Mouse (Mus musculus) heart, adult 11 months (tissue): ENCODE data around the gene Dab2ip.

ENCODE experiments used
- DNase-seq: peaks from one replicate; pipeline ENCODE4 v3.0.0; 2022

Gene Dab2ip

DNA sequence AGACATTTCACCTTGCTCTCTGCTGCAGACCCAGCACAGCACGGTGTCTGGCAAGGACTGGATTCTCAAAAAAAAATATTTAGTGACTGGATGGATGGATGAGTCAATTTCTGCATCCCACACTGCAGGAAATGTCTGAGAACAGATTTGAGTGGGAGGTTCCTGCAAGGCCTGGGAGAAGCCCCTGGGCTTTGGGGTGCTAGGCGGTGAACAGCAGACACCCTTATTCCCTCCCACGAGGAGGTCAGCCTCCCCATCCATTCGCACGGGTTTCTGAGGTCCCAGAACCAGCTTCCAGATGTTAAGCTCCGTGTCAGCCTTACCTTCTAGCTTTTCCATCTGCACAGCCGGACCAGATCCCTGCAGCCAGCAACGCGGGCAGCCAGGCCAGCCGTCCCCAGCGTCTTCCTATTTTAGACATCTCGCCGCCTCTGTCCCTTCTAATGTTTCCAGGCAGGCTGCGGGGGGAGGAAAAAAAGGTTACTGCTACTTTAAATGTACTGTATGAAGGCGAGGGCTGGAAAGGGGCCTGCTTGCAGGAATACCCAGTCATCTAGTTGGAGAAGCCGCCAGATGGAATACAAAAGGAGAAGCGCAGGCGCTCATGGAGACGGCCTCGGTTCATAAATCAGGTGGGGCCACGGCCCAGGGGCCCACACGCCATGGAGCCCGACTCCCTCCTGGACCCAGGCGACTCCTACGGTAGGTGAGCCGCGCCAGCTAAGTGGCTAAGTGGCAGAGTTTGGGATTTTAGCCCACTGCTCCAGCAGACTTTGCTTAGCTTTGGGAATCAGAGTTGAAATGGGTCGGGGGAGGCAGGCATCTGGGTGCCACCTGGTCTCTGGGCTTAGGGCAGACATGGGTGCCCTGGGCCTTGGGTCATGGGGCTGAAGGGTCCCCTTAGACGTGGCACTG is at the start of gene Dab2ip:
Gene Dab2ip (plus strand): TSS at position 356 of the 915 bp plus-strand sequence.
- DNase-seq: peak; percentile 93

DNA sequence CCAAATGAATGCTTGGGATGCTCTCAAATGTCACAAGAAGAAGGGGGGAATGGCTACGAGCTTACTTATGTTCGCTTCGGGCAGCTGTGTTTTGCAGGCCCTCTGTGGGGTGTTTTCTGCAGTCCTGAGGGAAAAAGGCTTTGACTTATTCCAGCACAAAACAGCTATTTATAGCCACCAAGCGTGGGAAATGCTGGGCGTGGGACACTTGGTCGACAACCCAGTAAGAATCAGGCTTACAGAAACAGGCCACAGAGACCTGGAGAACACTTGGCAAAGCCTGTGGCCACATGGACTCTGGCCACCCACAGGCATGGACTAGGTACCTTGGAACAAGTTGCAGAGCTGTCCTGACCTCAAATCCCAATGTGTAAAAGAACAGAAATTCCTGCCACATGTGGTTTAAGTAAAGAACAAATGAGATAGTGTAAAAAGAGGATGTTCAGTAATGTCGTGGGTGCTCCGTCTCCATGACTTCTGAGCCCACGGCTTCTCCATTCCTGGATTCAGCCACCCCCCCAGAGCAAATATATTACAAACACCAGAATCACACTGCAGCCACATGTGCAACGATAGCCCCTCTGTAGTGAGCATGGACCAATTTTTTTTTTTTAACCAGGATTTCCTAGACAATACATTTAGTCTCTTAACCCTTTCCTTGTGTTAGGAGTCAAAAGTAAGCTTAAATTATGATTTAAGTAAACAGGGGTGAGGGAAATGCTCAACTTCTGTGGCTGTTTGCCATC is 49.3 kb upstream of the Dab2ip start:
- DNase-seq: peak; percentile 99

DNA sequence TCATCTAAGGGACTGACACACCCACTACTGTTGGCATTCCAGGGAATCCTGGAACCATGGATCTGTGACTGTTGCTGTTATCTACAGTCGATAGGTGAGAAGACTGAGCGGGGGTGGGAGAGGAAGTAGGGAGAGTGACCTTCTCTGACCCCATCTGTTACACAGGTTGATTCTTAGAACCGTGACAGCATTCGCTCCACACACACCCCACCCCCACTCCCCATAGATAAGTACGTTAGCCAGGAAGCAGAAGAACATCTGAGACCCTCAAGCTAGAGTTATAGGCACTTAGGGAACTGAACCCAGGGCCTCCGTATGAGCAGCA is 48.8 kb upstream of the Dab2ip start:
- DNase-seq: no peak

DNA sequence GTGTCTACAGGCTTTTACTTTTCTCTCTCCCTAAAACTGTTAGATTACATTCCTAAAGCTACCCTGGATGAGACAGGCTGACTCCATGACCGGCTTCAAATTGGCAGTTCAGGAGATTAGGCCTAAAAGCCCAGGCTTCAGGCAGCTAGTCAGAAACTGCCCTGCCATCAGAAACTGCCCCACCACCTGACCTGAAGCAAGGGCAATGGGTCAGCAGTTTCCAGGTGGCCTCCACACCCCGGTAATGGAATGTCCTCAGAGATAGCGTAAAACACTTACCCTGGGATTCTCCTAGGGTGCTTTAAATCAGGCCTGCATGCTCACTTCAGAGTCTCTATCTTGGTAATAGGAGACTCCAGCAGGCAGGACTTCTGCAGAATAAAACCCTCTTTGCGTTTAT is 48.2 kb upstream of the Dab2ip start:
- DNase-seq: no peak

DNA sequence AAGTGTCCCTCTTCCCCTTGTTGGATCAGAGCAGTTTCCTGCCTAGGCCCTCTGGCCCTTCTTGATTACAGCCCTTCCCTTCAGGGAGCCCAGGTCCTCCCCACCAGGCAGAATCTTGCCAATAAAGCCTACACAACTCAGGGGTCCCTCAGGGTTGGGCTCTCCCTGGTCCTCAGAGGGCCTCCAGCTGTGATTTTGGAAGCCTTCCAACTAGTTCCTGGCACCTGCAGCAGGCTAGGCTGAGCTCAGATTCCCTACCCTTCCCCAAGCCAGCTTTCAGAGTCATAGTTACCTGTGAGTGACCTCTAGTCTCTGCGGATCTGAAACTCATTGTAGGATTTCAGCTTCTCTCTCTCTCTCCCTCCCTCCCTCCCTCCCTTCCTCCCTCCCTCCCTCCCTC is 47.1 kb upstream of the Dab2ip start:
- peak; percentile 96 for DNase-seq

DNA sequence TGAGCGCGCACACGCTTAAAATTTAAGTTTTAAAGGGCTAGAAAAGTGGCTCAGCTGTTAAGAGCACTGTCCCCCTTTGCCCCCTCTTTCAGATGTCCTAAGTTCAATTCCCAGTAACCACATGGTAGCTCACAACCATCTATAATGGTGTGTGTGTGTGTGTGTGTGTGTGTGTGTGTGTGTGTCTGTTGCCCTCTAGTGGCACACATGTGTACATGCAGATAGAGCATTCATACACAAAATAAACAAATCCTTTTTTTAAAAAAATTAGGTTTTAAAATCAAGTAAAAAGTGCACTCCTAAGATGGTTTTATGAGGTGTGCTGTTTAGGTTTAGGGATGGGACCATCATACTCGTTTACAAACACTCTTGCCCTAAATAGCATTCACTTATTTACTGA is 45.8 kb upstream of the Dab2ip start:
- DNase-seq: no peak

DNA sequence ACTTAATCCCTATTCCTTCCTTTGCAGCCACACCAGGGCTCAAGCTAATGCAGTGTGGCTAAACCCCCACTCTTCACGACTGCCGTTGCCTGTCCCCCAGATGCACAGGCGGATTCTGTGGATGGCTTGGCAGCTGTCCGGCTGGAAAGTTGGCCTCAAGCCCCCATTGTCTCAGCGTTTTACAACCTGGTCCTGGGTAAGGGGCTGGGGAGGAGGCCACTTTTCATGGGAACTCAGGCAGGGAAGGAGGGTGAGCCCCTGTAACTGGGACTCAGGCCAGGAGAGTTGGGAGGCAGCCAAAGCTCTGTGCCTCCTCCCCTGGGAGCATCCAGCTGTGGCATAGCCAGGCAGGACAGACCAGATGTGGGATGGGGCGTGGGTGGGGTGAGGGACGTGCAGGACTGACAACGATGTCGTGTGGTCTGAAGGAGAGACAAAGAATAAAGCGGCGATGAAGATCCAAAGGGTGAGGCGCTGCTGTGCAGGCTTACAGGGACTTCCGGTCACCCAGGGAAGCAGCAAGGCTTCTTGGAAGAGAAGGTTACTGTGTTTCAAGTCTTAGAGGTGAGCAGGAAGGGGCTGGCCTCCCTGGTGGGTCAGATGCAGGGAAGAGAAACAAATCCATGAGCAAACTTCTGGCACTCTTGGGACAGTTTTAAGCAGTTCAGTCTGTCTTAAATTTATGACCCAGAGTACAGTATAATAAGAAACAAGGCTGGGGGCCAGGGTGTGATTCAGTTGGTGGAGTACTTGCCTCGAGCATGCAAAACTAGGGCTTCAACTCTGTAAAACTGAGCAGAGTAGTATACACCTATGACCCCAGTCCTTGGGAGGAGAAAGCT is 43.8 kb upstream of the Dab2ip start:
- DNase-seq: peak; percentile 99

DNA sequence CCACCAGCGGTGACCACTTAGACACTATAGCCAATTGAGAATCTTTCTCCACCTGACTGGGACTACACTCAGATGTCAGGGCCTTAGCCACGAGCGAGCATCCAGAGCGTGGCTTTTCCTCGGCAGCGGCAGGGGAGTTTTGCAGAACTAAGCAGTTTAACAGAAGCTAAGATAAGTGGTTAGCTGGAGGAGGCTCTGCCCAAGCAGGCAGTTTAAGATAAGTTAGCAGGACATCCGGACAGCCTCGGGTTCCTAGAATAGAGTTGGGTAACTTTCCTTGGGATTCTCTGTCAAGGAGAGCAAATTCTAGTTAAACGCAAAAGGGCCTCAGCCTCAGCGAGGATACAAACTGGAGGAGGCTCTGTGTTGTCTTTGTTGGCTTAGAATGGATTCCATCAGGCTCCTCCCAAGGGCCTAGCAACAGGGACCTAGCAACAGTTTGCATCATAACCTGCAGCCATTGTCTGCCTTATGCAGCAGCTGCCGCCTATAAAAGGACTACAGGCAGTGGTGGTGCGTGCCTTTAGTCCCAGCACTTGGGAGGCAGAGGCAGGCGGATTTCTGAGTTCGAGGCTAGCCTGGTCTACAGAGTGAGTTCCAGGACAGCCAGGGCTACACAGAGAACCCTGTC is 31.3 kb upstream of the Dab2ip start:
- DNase-seq: peak; percentile 84

DNA sequence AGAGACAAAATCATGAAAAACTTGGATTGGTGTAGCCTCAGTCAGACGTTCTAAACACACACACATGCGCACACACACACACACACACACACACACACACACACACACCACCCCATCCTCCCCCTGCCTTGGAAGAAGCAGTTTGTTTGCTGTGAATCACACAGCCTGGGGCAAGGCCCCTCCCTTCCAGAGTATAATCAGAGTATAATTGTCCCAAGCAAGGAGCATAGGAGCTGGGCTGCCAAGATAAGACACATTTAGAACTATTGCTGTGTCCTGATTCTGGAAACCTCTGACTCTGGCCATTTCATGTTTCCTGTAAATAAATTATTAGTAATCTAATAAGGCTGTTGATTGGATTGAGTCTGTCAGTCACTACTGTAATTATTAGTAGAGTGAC is 29.0 kb upstream of the Dab2ip start:
- no peak for DNase-seq

DNA sequence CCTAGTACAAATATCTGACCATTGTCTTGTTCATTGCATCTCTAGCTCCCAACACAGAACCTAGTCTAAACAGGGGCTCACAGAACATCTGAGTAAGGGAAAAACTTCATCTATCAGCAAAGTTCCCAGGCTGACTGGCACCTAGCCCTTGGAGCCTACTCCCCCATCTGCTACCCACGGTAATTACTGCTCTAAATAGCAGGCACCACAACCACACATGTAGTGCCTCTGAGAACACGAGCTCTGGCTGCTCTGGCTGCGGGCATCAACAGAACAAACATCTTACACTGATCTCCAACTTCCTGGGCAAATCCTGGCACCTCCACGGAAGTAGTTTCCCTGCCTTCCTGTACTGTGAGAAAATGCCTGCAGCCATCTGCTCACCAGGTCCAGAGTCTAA is 28.2 kb upstream of the Dab2ip start:
- DNase-seq: no peak

DNA sequence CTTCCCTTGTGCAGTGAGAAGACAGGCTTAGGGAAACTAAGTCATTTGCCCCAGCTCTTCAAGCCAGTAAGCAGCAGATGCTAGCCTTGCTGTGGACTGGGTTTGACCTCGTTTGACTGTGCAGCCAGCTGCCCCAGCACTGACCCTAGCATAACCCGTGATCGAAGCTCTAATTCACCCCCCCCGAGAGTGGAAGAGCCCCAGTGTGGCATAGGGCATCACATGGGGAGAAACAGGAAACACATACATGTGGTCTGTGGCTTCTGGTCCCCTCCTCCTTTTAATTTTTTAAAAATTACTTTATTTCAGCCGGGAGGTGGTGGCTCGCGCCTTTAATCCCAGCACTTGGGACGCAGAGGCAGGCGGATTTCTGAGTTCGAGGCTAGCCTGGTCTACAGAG is 27.3 kb upstream of the Dab2ip start:
- DNase-seq: no peak

DNA sequence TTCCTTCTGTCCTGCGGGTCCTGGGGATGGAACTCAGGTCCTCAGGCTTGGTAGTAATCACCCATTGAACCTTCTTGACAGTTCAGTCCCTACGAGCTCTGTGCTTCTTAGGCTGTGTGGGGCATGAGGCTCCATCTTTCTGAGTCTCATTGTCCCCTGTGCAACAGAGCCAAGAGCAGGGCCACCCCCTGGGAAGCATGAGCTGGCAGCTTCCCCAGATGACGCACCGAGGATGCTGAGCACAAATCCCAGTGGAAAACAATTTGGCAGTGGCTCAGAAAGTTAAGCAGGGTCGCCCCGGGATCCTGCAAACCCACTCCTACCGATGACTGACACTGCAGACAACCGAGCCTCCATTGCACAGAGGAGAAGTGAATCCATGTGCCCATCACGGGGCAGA is 24.4 kb upstream of the Dab2ip start:
- DNase-seq: peak; percentile 95

DNA sequence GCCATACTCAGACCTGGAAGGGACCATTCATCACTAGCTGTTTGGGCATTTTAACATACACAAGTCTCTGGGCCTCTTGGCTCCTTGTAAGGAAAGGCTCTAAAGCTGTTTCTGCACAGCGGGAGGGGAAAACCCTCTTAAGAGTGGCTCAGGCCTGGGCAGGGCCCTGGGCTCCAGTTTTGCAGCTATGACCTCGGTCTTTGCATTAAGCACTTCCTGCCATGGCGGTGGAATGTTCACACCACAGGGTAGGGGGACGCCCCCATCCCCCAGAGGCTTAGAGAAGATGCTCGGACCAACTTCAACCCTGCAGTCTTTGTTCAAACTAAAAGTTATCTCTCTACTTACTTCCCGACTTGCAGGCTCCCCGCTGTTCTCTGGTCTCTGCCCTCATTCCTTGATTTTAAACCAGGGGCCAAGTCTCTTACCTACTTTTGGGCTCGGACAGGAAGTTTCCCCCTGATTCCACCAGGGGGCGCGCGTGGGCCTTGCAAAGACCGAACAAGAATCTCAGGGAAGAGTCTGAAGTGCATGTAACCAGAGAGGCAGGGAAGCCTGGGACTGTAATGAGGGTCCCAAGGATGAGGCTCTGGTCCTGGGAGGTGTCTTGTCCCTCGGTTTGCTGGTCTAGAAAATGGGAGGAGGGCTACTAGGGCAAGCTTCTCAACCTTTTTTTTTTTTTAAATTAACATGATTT is 18.6 kb upstream of the Dab2ip start:
- peak; percentile 97 for DNase-seq

DNA sequence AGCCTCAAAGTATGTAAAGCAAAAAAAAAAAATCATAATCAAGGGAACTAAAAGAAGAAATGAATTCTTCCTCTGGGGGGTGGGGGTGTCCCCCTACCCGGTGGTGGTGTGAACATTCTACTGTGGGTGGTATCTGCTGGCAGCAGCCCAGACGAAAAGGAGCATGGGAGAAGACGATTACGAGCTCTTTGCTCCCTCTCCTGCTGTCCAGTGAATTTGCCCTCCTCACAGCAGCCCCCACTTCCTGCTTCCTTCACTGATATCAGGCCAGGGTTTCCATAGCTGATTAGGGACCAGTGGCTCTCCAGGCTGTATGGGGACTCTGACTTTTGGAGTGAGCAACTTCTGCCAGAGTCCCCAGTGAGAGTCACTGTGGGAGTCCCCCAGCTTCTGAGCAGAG is 17.3 kb upstream of the Dab2ip start:
- peak; percentile 93 for DNase-seq

DNA sequence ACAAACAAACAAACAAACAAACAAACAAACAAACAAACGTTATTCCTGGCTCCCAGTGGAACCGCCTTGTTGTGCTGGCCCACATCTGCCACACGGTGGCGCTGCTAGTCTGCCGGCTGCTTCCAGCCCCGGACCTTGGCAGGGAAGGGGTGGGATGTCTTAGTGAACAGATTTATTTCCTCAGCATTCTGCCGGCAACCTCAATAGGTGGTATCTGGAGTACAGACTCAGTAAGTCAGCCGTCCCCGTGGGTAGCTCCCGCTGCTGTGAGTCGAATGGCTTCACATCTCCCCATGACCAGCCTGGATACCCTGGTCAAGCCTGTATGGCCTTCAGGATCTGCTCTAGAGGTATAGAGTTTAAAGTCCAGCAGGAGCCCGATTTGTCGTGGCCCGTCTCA is 13.3 kb upstream of the Dab2ip start:
- DNase-seq: peak; percentile 94

DNA sequence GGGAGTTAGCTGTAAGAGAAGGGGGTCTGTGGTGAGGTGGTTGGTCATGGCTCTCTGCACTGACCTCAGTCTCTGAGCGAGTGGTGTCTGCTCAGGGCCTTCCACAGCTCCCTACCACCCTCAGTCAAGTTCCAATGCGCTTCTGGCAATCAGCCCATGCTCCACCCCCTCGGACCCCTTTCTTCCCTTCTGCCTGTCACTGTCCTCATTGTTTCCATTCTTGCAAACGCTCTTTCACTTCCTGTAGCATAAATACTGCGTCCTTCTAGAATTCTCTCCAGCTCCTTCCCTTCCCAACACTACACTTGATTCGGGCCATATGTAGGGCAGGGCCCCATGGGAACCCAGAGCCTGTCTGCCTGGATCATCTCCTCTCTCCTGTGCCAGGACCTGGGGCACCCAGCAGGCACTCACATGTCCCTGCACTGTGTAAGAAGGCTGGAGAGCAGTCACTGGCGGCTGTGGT is 12.9 kb upstream of the Dab2ip start:
- peak; percentile 89 for DNase-seq

DNA sequence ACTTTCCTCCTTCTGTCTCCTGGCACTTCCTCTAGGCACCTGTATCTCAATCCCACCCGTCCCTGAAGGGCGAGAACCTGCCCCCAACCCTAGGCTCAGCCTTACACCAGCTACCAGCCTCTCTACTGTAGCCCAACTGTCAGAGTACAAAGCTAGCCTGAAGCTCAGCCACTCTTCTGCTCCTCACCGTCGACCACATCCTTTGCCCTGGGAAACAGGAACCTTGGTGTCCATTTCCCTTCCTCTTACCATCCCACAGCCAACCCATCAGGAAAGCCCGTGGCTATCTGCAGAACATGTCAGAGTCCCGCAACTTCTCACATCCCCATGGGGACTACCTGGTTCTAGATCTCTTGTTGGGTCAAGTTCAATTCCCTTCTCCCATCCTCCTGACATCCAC is 11.6 kb upstream of the Dab2ip start:
- no peak for DNase-seq

DNA sequence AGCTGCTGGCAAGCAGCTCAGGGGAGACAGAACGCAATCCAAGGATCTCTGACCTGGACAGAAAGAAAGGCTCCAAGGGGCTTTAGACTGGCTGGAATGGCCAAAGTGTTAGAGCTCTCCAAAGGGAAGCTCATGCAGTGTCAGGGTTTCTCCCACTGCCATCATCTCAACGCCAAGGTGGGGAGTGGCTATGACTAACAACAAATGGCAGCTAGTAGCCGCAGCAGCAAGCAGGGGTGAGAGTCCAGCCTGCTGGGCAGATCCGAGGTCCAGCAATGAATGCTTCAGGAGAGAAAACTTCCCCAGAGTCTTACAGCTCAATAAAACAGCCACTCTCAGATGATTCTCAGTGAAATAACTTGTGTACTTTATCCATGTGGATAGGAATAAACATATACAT is 8.9 kb upstream of the Dab2ip start:
- DNase-seq: no peak

DNA sequence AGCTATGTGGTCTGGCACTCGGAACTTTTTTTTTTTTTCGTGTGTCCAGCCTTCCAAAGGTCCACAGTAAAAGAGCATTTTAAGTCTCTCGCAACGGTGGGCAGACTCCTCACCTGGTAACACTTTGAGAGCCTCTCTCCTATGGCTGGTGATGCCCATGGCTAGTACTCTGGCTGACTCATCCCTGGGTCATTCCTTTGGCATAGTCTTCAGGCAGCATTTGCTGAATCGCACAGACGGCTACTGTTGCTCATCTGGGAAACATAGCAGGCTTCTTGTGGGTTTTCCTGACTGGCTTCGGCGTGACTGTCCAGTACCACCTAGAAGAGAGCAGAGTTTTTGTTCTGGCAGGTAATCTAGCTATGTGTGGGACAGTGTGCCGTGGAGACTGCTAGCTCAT is 8.0 kb upstream of the Dab2ip start:
- DNase-seq: no peak

DNA sequence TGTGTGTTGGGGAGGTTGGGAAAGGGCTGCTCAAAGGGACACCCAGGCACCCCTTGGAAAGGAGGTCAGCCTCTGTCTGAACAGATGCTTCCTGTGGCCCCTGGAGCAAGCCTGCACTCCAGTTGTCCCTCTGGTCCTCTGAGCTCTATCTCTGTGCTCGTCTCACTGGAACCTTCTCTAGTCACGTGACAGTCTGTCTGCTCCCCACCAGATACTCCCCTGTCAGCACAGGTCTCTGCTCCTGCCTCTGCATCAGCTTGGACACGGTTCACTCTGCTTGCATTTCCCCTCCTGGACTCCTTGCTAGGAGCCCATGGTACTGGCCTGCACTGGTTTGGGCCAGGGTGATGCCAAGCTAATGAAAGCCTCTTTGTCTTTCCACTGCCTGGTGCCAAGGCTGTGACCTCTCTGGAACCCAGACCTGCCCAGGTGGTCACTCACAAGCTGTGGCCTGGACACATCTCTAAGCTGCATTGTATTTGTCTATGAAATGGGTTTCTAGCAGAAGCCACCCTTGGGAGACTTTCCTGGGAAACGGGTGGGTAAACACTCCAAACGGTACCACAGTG is 1.1 kb upstream of the Dab2ip start:
- DNase-seq: no peak

DNA sequence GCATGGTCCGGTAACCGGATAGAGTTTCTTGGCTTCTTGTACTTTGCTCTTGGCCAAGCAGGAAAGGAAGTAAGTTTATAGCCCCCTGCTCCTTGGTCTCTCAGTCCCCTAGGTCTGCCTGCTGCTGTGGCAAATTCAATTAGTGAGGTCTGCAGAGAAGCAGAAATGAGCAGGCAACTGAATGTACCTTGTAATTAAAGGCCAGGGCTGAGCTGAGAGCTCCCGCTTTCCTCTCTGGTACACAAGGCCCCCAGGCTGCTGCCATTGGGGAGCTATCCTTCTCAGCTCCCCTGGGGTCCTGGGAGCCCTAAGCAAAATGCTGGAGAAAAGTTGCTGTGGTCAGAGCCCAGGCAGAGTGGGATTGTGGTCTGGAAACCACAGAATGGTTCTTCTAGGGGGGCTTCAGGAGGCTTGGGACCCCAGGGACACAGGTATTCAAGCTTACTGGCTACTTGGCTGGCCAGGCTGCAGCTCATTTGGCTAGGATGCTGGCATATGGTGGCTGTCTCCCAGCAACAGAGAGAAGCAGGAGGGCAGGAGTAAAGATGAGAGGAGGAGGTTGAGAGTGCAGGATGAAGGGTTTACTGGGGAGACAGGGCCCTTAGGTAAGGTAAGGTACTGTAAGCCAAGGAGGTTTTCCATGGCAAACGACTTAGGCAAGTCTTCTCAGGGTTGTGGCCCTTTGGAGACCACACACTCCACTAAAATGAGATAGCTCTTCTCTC is 922 bp downstream of the Dab2ip start:
- DNase-seq: no peak
